Mouse (Mus musculus) neural tube, embryonic 15.5 days (tissue): ENCODE measurements around the gene Asic5. TPM values are rescaled to one million over a fixed set of nuclear protein-coding genes. Genes with fewer than 3 reads are reported as not detected.

Source experiments
- ATAC-seq: fragments of 200-750 bp; cut with Nextera tagmentation; 2 replicates; pipeline ENCODE4 v1.8.0; 2017; ENCODE audit warnings: mild to moderate bottlenecking, moderate TSS enrichment, moderate library complexity; ENCODE audit not compliant: low FRiP score
- H3K27ac ChIP-seq: fragments of 300-500 bp; sonication (generic); replicated peaks from 2 replicates; pipeline ENCODE4 v1.5.1; 2015; ENCODE audit warnings: mild to moderate bottlenecking, inconsistent platforms
- H3K27me3 ChIP-seq: fragments of 300-500 bp; sonication (generic); replicated peaks from 2 replicates; pipeline ENCODE4 v1.6.1; 2015; ENCODE audit warnings: inconsistent platforms
- H3K36me3 ChIP-seq: fragments of 300-500 bp; sonication (generic); 2 replicates; pipeline ENCODE4 v1.6.1; 2015; ENCODE audit warnings: inconsistent platforms
- H3K4me1 ChIP-seq: fragments of 300-500 bp; sonication (generic); 2 replicates; pipeline ENCODE4 v1.6.1; 2015; ENCODE audit warnings: inconsistent platforms
- H3K4me2 ChIP-seq: fragments of 300-500 bp; sonication (generic); 2 replicates; pipeline ENCODE4 v1.6.1; 2015; ENCODE audit warnings: inconsistent platforms, mild to moderate bottlenecking, moderate library complexity
- H3K4me3 ChIP-seq: fragments of 300-500 bp; sonication (generic); replicated peaks from 2 replicates; pipeline ENCODE4 v1.5.1; 2015; ENCODE audit warnings: mild to moderate bottlenecking, inconsistent platforms
- H3K9ac ChIP-seq: fragments of 300-500 bp; sonication (generic); replicated peaks from 2 replicates; pipeline ENCODE4 v1.6.1; 2015; ENCODE audit warnings: mild to moderate bottlenecking, inconsistent platforms
- H3K9me3 ChIP-seq: fragments of 300-500 bp; sonication (generic); replicated peaks from 2 replicates; pipeline ENCODE4 v1.6.1; 2016; ENCODE audit warnings: inconsistent platforms
- WGBS: fragments of 180-500 bp; shearing (Covaris S2); methylation state at CpG from one replicate; pipeline ENCODE4 v1.1.7; 2015; ENCODE audit warnings: mixed read lengths; 5-methylcytosine and 5-hydroxymethylcytosine counted together
- polyA plus RNA-seq: library from polyadenylated mRNA; unstranded; fragments of >200 nt; fragmentation: Nextera tagmentation; extraction: Ambion mirVana; gene quantifications from 2 replicates; pipeline ENCODE4 v1.2.1, GENCODE M21; 2015

Gene Asic5
- polyA plus RNA-seq, 1 experiment from 2014 or later = not detected

DNA sequence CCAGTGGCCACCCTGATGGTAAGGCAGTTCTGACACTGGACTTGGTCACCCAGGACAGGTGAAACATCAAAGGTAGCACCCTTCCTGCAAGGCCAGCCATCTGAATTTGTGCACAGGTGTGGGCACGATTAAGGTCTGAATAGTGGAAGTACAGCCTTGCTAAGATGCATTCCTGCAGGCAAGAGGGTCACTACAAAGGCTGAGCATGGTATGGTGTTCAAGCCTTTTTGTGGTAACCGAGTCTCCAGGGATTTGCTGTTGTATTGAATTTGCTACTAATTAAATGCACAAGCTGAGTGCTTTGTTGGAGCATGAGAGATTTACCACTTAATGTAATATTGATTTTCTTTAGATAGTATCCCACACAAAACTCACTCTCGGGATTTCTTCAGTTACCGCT is 66.0 kb downstream of the Asic5 start:
- 0 out of 2 replicates have a peak, but pooled peaks cover 3% of the 10 kb centered on the region for H3K4me1 ChIP-seq
- H3K4me3 ChIP-seq = no peak overlapping the region
- WGBS = 47% methylated on average over 4 of the region's 4 CpGs
- H3K27ac ChIP-seq = no peak overlapping the region
- no peaks in the 10 kb centered on the region for H3K9me3 ChIP-seq
- H3K27me3 ChIP-seq = no peaks in the 10 kb centered on the region
- no peak for ATAC-seq
- no peak overlapping the region for H3K9ac ChIP-seq
- 0 out of 2 replicates have a peak, but pooled peaks cover 2% of the 10 kb centered on the region for H3K36me3 ChIP-seq
- H3K4me2 ChIP-seq = no peak overlapping the region

GRCm38 (mm10) chr3:82048681-82049080 is 66.6 kb downstream of the Asic5 start:
- WGBS = 61% methylated on average over 7 of the region's 7 CpGs
- H3K27me3 ChIP-seq = no peaks in the 10 kb centered on the region
- H3K27ac ChIP-seq = no peak overlapping the region
- H3K9me3 ChIP-seq = no peaks in the 10 kb centered on the region
- no peak for ATAC-seq
- H3K4me2 ChIP-seq = no peak overlapping the region
- H3K4me3 ChIP-seq = no peak overlapping the region
- no peak overlapping the region for H3K9ac ChIP-seq
- 0 out of 2 replicates have a peak, but pooled peaks cover 3% of the 10 kb centered on the region for H3K4me1 ChIP-seq
- H3K36me3 ChIP-seq = 0 out of 2 replicates have a peak, but pooled peaks cover 2% of the 10 kb centered on the region

- no peaks in the 10 kb centered on the region for H3K36me3 ChIP-seq
- no peak for ATAC-seq
- no peak overlapping the region for H3K27ac ChIP-seq
- H3K9me3 ChIP-seq = no peaks in the 10 kb centered on the region
- no peaks in the 10 kb centered on the region for H3K27me3 ChIP-seq
- H3K9ac ChIP-seq = no peak overlapping the region
- 0 out of 2 replicates have a peak, but pooled peaks cover 3% of the 10 kb centered on the region for H3K4me1 ChIP-seq
- H3K4me3 ChIP-seq = no peak overlapping the region
- H3K4me2 ChIP-seq = no peak overlapping the region
Observed at GRCm38 (mm10) chr3:82051468-82051867, 69.4 kb downstream of the Asic5 start.

GRCm38 (mm10) chr3:82052029-82052428 is 69.9 kb downstream of the Asic5 start:
- 37% methylated on average over 2 of the region's 2 CpGs for WGBS
- Histone ChIP-seq H3K27me3 (no peaks in the 10 kb centered on the region), H3K4me1 (0 out of 2 replicates have a peak, but pooled peaks cover 3% of the 10 kb centered on the region), H3K9ac (no peak overlapping the region), H3K27ac (no peak overlapping the region), H3K4me2 (no peak overlapping the region), H3K4me3 (no peak overlapping the region), H3K36me3 (no peaks in the 10 kb centered on the region), H3K9me3 (no peaks in the 10 kb centered on the region)
- ATAC-seq = no peak

DNA sequence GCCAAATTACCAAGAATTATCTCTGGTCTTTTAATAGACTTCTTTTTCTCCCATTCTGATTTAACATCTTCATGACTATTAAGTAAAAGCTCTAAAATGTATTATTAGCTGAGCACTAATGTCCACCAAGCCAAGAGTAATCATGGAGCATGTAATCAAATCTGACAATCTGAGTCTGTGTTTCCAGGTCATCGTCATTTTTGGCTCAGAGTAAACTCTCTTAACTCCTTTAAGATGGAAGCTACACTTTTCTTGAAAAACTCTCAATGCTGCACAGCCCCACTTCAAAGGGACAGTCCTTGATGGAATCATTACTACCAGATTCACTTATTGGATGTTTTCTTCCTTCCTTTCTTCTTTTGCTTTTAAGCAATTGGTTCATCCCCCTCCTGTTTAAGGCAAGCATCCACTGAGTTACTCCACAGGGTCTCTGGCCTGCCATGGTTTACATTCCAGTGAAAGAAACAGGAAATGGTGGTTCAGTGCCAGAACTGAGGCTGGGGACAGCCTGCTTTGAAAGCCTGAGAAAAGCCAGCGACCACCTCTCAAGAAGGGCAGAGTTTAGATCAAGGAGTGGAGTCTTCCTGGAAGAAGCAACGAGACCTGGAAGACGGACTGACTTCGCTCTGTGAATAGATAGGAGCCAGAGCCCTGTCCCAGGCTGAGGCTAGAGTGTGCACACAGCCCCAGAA is 72.3 kb downstream of the Asic5 start:
- no peaks in the 10 kb centered on the region for H3K9me3 ChIP-seq
- 74% methylated on average over 5 of the region's 5 CpGs for WGBS
- no peak overlapping the region for H3K4me3 ChIP-seq
- H3K27me3 ChIP-seq = no peaks in the 10 kb centered on the region
- no peak overlapping the region for H3K27ac ChIP-seq
- H3K4me1 ChIP-seq = no peaks in the 10 kb centered on the region
- H3K9ac ChIP-seq = no peak overlapping the region
- no peaks in the 10 kb centered on the region for H3K36me3 ChIP-seq
- H3K4me2 ChIP-seq = no peak overlapping the region
- no peak for ATAC-seq

GRCm38 (mm10) chr3:82057201-82057600 is 75.1 kb downstream of the Asic5 start:
- H3K9ac ChIP-seq = no peak overlapping the region
- H3K4me1 ChIP-seq = no peaks in the 10 kb centered on the region
- no peaks in the 10 kb centered on the region for H3K9me3 ChIP-seq
- no peak overlapping the region for H3K4me2 ChIP-seq
- H3K36me3 ChIP-seq = no peaks in the 10 kb centered on the region
- no peaks in the 10 kb centered on the region for H3K27me3 ChIP-seq
- H3K27ac ChIP-seq = no peak overlapping the region
- ATAC-seq = no peak
- 68% methylated on average over 5 of the region's 5 CpGs for WGBS
- no peak overlapping the region for H3K4me3 ChIP-seq

DNA sequence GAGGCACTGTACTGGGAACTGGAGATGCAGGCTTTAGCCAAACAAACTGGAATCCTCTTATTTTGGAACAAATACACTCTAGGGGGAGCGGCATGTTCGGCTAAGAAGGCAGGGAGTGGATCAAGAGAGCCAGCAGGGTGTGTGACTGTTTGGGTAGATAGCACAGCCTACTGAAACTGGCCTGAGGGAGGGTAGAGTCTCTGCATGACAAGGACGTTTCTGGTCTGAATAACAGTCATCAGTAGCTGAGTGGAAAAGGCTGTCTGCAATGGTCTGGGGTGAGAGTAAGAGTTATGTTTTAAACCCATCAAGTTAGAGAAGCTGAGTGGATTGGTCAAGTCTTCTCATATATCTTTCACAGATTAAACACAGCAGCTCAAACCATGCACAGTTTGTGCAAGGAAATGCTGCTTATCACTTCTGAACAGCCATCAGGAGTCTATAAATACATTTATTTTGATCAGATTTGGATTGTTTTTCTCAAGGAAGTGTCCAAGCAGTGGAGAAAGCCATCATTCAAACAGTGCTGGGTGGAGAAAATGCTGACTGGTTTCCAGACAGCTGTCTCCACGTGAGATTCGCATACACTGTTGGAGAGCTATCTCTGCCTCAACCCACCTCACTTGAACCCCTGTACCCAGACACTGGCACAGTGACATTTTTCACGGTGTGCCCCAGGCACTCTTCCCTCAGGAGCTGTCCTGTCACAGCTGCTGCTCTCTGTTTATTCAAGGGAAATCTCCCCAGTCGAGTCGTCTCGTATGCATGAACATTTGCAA is 79.5 kb downstream of the Asic5 start:
- Histone ChIP-seq H3K27me3 (no peaks in the 10 kb centered on the region), H3K36me3 (no peaks in the 10 kb centered on the region), H3K4me2 (no peak overlapping the region), H3K4me1 (no peaks in the 10 kb centered on the region), H3K4me3 (no peak overlapping the region), H3K9me3 (no peaks in the 10 kb centered on the region), H3K27ac (no peak overlapping the region), H3K9ac (no peak overlapping the region)
- 30% methylated on average over 9 of the region's 9 CpGs for WGBS
- ATAC-seq = 0 out of 2 replicates have a peak, but pooled peaks have one; percentile 28

GRCm38 (mm10) chr3:82067830-82068229 is 85.7 kb downstream of the Asic5 start:
- WGBS = 82% methylated on average over 5 of the region's 5 CpGs
- Histone ChIP-seq H3K4me3 (no peak overlapping the region), H3K27me3 (no peaks in the 10 kb centered on the region), H3K36me3 (no peaks in the 10 kb centered on the region), H3K9me3 (no peaks in the 10 kb centered on the region), H3K9ac (no peak overlapping the region), H3K4me1 (0 out of 2 replicates have a peak, but pooled peaks cover 5% of the 10 kb centered on the region), H3K4me2 (no peak overlapping the region), H3K27ac (no peak overlapping the region)
- no peak for ATAC-seq

Other genes with a start within 250 kb of the Asic5 start
- gene Ctso, start 49.7 kb upstream of the Asic5 start, polyA plus RNA-seq = 9.8 and 14.8 TPM in 2 replicates
- gene Tdo2, start 6.1 kb upstream of the Asic5 start, polyA plus RNA-seq = 0.18 and 0.34 TPM in 2 replicates
- gene Gucy1b1, start 92.4 kb downstream of the Asic5 start, polyA plus RNA-seq = 48.3 and 50.2 TPM in 2 replicates
- gene Gucy1a1, start 163.5 kb downstream of the Asic5 start, polyA plus RNA-seq = 17.0 and 20.9 TPM in 2 replicates